Mouse (Mus musculus) bone marrow, adult 2 months (tissue): ENCODE data around the gene Nos1ap.

Experiments used
- CTCF ChIP-seq: fragments of 200-500 bp; IDR thresholded peaks from 2 replicates; pipeline ENCODE4 v1.5.1; 2011; ENCODE audit warnings: low read length, control low read depth; ENCODE audit not compliant: control insufficient read depth, insufficient read depth
- POLR2A ChIP-seq: fragments of 200-500 bp; IDR thresholded peaks from 2 replicates; pipeline ENCODE4 v1.6.1; 2011; ENCODE audit warnings: low read depth, mild to moderate bottlenecking, control low read depth, low read length, borderline replicate concordance; ENCODE audit not compliant: control insufficient read depth

GRCm38 (mm10) chr1:170515455-170515854 lies 74.2 kb downstream of the Nos1ap start:
- TF ChIP-seq CTCF (no peak), POLR2A (no peak)
